Mouse (Mus musculus): ENCODE measurements around the gene C87436.
"Not testable (repeated sequence)": the region's sequence is repeated elsewhere in the genome, so short reads cannot be mapped to it uniquely, and the experiment has no call there.

The C87436 gene

DNA sequence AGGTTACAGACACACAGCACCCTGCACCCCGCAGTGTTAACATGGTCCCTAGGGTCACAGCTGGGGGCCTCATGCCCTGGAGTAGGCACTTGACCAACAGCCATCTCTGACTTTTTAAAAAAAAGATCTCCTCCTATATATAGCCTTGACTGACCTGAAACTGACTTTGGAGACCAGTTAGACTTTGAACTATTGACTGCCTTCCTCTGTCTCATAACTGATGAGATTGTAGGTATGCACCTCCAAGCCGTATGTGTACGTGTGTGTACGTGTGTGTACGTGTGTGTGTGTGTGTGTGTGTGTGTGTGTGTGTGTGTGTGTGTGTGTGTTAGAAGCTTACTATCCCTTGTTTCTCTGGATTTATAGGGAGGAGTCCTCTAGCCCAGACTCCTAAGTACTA, 43.7 kb downstream of the C87436 start:
- no peak for DNase-seq (ENCODE audit: low read depth)

DNA sequence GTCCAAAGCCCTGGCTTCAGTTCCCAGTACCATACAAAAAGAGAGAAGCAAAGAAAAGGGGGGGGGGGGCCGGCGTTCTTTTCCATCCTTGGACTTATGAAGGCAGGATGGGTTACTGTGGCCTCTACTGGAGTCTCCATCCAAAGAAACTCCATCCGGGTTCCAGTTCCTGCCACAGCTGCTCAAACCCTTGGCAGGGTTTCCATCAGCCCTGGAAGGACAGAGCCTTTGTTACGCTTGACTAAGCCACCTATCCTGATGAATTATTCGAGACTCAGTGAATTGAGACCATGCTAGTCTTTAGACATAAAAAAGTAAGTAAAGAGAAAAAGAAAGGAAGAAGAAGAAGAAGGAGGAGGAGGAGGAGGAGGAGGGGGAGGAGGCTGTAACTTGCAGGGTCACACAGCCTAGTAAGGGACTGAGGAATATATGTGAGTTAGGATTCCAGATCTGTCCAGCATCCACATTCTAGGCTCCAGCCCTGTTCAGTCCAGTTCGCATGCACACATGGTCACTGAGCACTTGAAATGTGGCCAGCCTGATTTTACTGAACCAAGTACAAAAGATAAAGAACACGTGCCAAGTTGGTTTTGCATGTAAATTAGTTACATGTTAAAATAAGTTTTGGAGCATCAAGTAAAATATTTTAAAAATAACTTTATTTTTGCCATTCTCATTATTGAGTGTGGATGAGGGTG, 47.9 kb downstream of the C87436 start:
- DNase-seq (ENCODE audit: low read depth), result no peak

DNA sequence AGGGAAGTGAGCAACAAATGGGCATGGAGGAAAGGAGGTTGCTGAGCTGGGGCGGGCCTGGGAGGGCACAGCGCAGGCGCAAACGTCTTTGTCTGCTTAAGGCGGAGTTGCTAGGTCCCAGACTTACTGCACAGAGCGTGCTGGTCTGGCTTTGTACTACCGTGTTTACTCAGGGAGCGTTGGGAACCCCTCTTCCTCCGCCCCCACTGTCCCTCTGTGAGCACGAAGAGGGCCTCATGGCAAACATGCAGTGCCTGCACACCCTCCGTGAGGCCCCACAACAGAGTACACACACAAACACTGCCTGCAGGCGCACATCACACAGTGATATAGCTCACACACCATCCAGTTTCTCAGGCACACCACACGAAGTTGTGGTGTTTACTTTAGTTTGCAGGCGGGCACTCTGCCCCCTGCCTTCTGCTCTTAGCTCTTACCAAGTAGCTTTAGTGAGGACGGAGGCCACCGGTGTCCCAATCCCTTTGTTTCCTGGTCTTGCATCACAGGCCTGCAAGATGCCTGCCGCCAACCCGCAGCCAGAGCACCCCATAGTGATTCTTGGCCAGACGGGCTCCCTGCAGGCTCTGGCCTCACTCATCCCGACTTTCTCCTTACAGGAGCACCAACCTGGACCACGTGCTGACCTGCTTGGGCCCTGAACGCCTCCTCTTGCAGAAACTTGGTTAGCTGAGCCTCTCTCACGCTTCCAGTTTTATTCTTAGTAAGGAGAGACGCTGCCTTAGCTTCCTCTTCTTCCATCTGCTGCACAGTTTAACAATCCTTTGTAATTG, 49.4 kb downstream of the C87436 start:
- DNase-seq (ENCODE audit: low read depth), result peak; percentile 83

DNA sequence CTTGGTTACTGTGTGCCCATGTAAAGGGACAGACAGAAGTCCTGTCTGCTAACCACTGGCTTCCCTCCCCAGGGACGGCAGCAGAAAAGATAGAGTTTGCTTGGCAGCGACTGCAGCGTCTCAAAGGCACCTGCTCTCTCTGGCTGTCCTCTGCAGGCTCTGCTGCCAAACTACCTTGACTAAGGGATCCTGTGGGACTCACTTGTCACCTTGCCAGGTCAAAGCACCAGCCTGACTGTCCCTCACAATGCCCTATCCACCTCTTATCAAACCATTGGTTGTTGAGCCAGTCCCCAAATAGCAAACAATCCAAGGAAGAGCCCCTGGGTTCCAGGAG, 49.9 kb downstream of the C87436 start:
- DNase-seq (ENCODE audit: low read depth), result no peak

DNA sequence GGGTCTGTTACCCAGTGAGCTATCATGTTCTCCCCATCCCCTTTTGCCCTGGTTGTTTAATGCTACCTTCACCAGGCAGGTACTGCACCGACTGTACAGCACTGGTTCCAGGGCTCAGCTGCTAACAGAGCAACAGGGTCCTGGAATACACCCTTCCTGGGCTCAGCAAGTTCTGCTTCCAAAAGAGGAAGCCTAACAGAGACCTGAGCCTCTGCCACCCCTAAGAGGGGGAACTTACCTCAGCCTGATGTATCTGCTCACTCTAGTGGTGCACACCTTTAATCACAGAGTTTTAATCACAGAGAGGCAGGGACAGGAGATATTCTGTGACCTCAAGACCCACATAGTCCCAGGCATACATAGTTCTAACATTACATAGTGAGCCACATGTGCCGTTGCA, 51.8 kb downstream of the C87436 start:
- DNase-seq (ENCODE audit: low read depth), result no peak

DNA sequence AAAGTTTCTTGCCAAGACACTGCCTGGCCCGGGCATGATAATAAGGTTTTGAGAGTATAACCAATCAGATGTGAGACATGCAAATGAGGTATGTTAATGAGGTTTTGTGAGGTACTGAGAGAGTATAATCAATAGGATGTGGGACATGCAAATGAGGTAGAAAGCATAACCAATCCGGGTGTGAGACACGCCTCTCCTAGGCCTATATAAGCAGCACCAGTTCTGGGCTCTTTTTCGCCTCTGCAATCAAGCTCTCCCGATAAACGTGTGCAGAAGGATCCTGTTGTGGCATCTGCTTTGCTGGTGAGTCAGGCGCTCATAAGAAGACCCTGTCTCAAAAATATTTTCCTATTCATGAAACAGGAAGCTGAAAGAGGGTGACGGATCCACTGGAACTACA, 52.2 kb downstream of the C87436 start:
- not testable (repeated sequence) for DNase-seq (ENCODE audit: low read depth)

DNA sequence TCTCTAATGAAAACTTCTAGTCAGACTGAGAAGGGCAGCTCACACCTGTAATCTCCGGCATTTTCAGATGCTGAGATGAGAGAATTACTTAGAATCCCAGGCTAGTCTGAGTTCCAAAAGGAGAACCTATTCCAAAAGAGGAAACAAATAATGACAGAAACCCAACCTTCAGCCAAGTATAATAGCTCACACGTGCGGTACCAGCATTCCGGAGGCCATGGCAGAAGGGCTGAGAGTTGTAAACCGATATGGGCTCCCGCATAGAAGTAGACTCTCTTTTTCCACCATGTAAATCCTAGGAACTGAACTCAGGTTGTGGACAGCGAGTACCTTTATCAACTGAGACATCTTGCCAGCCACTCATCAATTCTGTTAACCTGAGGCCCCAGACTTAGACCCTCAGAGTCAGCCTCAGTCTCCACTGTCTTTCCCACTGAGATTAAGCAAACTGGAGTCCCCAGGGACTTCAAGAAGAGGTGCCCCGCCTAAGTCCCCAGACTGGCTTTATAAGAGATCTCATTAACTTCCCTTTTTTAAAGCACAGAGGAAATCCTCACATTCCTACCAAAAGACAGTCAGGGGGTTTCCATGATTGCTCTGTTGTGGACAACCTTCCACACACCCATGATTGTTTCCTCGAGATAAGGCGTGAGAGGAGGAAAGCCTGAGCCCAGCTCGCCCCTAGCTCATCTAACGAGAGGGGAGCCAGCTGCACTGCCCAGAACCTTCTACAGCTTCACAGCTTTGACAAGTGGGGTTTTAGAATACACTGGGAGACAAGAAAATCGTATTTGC, 55.5 kb downstream of the C87436 start:
- no peak for DNase-seq (ENCODE audit: low read depth)

DNA sequence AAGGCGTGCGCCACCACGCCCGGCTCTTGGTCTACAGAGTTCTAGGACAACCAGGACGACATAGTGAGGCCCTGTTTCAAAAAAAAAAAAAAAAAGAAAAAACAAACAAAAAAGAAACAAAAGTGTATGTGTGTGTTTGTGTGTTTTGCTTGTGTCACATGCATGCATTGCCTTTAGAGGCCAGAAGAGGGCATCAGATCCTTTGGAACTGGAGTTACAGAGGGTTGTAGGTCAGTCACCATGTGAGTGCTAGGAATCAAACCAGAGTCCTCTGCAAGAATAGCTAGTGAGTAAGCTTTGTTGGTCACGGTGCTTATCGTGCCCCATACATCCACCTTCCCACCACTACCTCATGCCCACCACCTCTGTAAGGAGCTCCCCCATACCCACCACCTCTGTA, 56.6 kb downstream of the C87436 start:
- no peak for DNase-seq (ENCODE audit: low read depth)

DNA sequence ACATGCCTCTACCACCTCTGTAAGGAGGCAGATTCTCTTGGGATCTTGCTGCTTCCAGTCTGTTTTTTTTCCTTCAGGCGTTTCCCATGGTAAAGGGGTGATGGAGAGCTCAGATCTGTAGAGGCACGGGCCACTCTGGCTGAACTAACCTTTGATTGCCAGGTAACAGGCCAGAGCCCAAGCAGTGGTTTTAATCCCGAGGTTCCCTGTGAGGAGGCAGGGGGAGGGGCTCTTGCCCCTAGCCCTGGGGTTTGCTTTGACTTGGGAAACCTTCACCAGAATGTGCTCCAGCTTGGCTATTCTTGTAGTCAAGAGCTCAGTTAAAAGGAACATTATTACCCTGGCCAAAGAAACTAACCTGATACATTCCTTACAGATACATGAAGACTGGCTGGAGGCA, 57.5 kb downstream of the C87436 start:
- DNase-seq (ENCODE audit: low read depth), result no peak

DNA sequence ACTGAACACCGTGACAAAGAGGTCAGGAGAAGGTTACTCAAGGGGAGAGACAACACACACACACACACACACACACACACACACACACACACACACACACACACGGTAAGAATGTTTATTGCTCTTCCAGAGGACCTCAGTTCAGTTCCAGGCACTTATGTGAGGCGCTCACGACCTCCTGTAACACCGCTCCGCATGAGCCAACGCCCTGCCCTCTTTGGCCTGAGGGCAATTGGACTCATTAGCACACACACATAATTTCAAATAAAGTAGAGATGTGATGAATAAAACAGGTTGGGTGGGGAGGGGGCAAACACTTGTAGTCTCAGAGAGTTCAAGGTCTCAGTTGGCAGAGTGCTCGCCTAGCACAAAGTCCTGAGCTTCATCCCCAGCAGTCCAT, 58.0 kb downstream of the C87436 start:
- DNase-seq (ENCODE audit: low read depth), result no peak

DNA sequence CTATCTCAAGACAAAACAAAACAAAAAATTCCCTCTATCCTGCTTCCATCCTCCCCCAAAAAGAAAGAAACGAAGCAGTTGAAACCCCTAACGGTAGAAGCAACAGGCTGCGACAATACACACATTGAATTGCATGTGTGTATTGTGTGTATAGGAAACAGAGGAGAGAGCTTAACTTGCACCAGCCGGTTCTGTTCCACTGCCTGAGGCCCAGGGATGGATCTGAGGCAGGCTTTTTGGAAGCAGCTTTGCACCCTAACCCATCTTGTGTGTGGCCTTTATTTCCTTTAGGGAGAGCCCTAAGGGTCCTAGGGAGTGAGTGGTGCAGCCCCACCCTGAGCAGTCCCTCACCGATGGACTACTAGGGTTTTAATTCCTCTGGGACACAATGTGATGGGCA, 58.4 kb downstream of the C87436 start:
- no peak for DNase-seq (ENCODE audit: low read depth)

DNA sequence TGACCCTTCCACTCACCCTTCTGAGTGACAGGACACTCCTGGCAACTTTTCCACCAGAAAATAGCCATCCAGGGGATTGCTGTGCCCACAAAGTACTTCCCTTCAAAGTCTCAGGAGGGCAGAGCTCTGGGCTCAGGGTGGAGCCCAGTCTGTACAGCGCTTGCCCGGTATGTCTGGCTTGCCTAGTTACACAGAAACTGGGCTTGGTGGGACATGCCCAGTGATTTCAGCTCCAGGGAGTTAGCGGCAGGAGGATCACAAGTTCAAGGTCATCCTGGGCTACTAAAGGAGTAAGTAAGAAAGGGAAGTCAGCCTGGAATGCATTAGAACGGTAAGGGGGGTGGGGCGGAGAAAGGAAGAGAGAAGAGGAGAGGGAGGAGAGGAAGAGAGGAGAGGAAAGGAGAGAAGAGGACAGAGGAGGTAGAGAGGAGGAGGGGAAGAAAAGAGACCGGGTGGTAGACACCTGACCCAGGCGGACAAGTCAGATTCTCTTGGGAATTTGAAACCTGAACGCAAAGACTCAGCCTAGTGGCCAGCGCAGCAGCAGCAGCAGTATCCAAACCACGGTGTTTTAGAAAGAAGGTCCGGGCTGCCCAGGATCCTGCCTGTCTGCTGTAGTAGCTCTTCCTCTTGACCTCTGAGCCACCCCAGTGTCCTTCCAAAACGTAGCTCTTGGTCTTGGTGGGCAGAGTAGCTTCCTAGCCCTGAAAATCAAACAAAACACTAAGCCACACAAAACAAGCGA, 59.1 kb downstream of the C87436 start:
- no peak for DNase-seq (ENCODE audit: low read depth)

DNA sequence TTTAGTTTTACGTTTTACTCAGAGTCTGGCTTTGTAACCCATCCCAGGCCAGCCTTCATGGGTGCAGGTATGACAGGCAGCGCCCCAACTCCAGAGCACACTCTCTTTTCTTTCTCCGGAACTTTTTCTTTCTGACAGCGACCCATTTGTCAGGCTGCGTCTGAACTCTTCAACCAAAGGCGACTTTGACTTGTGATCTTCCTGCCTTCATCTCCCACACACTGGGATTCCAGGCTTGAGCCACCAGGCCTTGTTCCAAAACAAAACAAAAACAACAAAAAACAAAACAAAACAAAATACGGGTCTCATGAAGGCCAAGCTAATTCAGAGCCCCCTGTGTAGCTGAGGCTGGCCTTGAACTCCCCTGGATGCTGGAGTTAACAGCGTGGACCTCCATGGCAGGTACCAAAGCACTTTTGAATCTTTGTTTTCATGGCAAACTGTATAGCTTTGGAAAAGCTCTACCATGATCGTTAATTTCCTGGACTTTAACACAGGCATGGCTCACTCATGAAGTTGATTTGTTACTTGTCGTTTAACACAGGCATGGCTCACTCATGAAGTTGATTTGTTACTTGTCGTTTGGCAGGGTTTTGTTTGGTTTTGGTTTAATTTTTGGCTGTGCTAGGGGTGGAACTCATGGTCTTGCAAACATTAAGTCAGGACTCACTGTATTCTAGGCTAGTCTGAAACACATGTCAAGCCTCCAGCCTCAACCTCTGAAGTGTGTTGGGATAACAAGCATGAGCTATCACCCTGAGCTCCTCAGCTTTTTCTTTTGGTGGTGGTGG, 60.0 kb downstream of the C87436 start:
- no peak for DNase-seq (ENCODE audit: low read depth)

DNA sequence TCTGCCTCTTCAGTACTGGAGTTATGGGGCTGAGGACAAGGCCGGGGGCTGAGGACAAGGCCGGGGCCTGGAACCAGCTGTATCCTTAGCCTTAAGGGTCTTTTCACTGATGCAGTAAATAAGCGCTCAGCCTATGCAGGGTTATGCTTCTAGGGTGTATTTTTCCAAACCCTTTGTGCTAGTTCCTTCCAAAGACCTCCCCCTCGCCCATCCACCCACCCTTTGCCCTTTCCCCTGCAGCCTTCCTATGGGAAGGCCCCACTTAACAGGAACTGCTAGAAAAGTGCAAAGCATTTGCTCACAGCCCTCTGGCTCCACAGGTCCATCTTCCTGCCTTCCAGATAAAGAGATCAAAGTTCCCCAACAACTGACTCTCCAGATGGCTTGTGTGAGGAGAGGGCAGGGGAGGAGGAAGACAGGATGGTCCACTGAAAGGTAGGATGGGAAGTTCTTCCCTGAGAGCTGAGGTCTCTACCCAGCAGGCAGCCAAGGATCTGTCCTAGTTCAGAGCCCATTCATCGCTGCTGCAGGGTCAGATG, 61.5 kb downstream of the C87436 start:
- no peak for DNase-seq (ENCODE audit: low read depth)

DNA sequence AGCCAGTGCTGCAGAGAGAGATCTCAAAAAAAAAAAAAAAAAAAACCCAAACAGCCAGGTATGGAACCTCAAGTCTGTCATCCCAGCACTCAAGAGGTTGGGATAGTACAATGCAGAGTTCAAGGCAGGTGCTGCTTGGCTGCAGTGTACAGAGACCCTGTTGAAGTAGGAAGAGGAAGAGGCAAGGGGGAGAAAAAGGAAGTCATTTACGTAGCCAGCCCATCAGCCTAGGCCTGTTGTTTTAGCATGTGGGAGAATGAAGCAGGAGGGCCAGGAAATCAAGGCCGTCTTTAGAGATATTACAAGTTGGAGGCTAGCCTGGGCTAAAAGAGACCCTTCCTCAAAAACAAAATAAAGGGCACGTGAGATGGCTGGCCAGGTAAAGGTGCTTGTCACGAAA, 65.3 kb downstream of the C87436 start:
- no peak for DNase-seq (ENCODE audit: low read depth)

DNA sequence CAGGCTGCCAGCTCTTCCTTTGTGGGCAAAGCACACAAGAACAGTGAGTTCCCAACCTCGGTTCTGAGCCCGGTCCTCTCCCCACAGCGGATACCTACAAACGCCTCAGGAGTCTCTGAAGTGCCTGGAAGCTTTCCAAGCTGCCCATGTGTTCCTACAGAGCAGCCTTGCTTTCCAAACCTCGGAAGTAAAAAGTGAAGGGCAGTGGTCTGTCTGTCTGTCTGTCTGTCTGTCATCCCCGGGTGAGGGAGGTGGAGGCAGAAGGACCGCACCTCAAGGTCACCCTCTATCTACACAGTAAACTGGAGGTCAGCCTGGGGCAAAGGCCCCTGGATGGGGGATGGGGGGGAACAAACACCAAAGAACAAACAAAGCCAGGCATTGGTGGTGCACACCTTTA, 67.5 kb downstream of the C87436 start:
- no peak for DNase-seq (ENCODE audit: low read depth)

DNA sequence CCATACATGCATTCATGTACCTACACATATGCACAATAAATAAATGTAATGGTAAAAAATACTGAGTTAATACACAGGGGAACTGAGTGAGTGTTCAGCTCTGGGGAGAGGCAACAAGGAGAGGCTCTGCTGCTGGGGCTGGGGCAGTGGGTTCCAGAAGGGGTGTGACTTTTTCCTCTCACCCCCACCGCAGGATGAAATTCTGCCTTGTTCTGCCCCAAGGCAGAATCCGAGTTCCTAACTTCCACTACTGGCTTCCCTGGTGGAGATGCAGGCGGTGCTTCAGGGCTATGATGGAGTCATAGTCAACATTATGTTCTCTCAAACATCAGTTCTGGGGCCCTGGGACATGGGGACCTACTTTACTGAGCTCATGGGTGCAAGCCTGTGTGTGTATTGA, 68.1 kb downstream of the C87436 start:
- no peak for DNase-seq (ENCODE audit: low read depth)

DNA sequence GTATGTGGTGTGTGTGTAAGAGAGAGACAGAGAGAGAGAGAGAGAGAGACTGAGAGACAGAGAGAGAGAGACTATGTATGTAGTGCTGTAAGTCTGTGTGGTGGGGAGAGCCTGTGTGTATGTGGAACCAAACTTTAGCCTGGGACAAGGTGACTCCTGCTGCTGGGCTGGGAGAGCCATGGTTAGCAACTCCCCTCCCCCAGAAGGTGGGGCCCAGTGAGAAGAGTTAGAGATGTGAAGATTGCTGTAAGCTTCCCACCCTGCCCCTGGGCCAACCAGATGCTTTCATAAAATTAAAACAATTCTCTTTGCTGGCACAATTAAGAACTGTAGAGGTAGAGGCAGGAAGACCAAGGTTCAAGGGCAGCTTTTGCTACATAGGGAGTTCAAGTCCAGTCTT, 68.9 kb downstream of the C87436 start:
- no peak for DNase-seq (ENCODE audit: low read depth)

DNA sequence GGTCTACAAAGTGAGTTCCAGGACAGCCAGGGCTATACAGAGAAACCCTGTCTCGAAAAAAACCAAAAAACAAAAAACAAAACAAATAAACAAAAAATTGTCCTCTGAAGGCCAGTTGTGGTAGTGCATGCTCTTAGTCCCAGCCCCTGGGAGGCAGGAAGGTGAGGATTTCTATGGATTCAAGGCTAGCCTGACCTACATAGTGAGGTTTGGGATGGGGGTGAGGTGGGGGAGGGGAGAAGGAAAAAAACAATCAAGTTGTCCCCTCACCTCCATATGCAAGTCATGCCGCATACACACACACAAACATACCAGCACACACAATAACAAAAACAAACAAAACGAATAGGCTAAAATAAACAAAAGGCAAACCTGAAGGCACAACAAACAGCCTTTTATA, 70.6 kb downstream of the C87436 start:
- DNase-seq (ENCODE audit: low read depth), result no peak

DNA sequence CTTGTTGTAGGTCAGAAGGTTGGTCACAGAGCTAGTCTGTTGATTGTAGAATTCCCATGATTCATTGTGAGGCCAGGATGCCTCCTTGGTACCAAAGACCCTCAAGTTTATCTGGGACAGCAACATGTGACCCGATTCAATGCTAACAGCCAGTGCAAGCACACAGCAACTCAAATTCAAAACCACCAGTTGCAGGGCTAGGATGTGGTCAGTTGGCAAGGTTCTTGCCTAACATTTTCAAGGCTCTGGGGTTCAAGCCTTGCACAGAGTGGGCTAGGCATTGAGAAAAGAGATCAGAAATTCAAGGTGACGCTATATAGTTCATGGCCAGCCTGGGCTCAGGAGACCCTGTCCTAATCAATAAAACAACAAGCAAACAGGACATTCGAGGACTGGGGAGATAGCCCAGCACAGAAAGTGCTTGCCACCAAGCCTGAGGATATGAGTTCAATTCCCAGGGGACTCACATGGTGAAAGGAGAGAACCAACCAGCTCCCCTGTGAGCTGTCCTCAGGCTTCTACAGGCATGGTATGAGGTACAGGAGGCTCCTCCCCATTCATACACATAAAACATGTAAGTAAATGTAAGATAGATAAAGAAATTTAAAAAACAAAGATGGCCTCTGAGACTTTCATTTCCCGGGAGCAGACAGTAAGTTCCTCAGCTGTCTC, 71.2 kb downstream of the C87436 start:
- no peak for DNase-seq (ENCODE audit: low read depth)

DNA sequence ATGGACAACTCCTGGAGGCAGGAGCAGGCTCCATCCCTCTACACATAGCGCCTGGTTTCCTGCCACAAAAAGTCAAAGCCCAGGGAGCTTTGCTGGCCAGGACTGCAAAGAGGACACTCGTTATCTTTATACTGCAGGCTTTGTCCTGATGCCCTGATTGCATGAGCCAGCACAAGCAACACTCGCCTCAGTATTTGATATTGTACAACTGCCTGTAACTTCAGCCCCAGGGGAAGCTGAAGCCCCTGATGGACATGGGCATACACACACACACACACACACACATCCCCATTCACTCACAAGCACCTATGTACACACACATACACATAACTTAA, 71.7 kb downstream of the C87436 start:
- DNase-seq (ENCODE audit: low read depth), result no peak

All from induced T-regulatory cell, adult 2 months (primary cell).